Mouse (Mus musculus) CH12.LX (cell line): ENCODE data around the gene Gm20388.

ENCODE experiments used
- CTCF ChIP-seq, 2 experiments: IDR thresholded peaks in 1 of 2; conservative IDR thresholded peaks in 1 of 2; 2 replicates each; pipeline ENCODE4 v1.5.1; 2011 to 2012; ENCODE audit warnings: low read depth in 2 of 2, low read length in 2 of 2, improper control_type of control experiment in 1 of 2, inconsistent platforms in 1 of 2, mild to moderate bottlenecking in 1 of 2, moderate library complexity in 1 of 2
- ETS1 ChIP-seq: conservative IDR thresholded peaks from 2 replicates; pipeline ENCODE4 v1.6.1; 2012; ENCODE audit warnings: low read depth, mild to moderate bottlenecking, inconsistent platforms, low read length, improper control_type of control experiment, moderate library complexity
- MAZ ChIP-seq: IDR thresholded peaks from 2 replicates; pipeline ENCODE4 v1.6.1; 2012; ENCODE audit warnings: low read depth, mild to moderate bottlenecking, inconsistent platforms, low read length, improper control_type of control experiment, moderate library complexity
- POLR2A ChIP-seq: IDR thresholded peaks from 2 replicates; pipeline ENCODE4 v1.6.1; 2011; ENCODE audit warnings: low read depth, mild to moderate bottlenecking, improper control_type of control experiment, low read length
- SMC3 ChIP-seq: IDR thresholded peaks from 2 replicates; pipeline ENCODE4 v1.6.1; 2011; ENCODE audit warnings: low read depth, low read length, improper control_type of control experiment
- UBTF ChIP-seq: IDR thresholded peaks from 2 replicates; pipeline ENCODE4 v1.6.1; 2012; ENCODE audit warnings: low read depth, mild to moderate bottlenecking, inconsistent platforms, low read length, improper control_type of control experiment, moderate library complexity

DNA sequence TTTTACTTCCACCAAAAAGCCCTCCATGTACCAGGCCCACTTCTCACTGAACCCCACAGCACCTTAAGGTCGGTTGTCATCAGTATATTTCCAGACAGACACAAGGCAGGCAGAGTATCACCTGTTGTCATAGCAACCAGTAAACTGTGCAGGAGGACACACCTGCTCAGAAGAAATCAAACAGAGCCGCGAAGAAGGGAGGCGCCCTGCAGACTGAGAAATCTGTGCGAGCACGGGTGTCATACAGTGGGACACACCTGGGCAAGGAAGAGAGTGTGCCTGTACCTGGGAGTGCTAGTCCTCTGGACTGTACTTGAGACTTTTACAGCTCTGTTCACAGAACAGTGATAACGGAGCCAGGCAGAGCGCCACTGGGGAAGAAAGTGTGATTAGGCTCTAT is 3798.1 kb downstream of the Gm20388 start:
- TF ChIP-seq MAZ (no peak), ETS1 (no peak), POLR2A (no peak), SMC3 (no peak), UBTF (no peak), CTCF (conservative IDR thresholded peaks at IDR 0.05 in 1 of 2, IDR thresholded peaks at IDR 0.05 in 1 of 2; ENCODE audit: low read depth in 2 of 2, low read length in 2 of 2) (no peak)
